Mouse (Mus musculus) CD4-positive, CD25-positive, alpha-beta regulatory T cell, adult 4 months (primary cell): ENCODE data around the gene Arid5b. TPM values are rescaled to one million over a fixed set of nuclear protein-coding genes. Genes with fewer than 3 reads are reported as not detected.
A peak's percentile ranks its signal among the peaks of the same experiment; 100 is the strongest.

Source experiments
- ATAC-seq: one replicate; pipeline ENCODE4 v1.8.0; 2017
- polyA plus RNA-seq, 2 experiments: library from polyadenylated mRNA; unstranded; fragments of 100-300 nt; shearing (Covaris generic); gene quantifications; one replicate each; pipeline ENCODE4 v1.2.1; 2017

The Arid5b gene
- polyA plus RNA-seq: 10 to 100 TPM; 63.9 to 78.6 TPM

DNA sequence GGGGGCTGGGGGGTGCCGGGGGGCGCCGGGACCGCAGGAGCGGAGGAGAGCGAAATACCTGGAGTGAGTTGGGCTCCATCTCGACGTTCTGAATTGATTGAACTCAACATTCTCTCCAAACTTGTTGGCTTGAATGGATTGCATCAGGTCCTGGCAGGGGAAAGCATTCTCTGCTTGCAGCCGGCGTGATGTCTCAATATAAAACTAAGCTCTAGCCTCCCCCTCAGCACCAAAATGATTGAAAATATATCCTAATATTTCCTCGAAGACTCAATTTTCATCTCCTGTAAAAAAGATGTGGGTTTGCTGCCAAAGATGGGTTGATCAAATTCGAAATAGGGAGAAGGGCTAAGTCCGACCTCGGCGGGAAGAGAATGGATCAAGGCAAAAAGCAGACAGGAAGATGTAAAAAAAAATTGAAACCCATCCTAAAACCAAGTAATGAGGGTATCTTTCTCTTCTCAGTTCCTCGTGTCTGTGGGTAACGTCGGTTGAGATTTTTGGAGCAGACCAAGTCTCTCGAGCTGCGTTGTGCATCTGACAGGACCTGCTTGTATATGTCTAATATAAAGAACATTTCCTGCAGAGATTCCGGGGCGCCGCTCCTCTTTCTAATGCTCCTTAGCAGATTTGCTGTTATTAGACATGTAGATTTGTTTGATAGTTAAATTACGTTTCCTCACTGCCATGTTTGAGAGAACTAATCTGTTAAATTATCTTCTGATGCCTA is at the start of gene Arid5b:
Gene Arid5b (minus strand): TSS at position 109 of the 730 bp plus-strand sequence.
- ATAC-seq: no peak

DNA sequence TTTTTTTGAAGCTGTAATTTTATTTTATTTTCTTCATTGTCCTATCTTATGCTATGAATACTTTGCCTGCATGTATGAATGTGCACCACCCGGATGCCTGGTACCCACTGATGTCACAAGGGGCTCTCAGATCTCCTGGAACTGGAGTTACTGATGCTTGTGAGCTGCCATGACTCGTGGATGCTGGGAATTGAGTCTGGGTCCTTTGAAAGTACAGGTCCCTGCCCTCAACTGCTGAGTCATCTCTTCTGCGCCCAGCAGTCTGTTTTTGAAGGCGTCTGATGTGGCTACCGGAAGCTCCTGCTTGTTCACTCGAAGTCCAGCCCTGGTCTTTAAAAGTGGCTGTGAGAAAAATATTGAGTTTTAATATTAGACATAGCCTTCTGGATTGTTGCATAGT is 46.8 kb upstream of the Arid5b start:
- ATAC-seq: no peak

- no peak for ATAC-seq
Measured at GRCm38 (mm10) chr10:68324061-68324460, 45.5 kb upstream of the Arid5b start.

DNA sequence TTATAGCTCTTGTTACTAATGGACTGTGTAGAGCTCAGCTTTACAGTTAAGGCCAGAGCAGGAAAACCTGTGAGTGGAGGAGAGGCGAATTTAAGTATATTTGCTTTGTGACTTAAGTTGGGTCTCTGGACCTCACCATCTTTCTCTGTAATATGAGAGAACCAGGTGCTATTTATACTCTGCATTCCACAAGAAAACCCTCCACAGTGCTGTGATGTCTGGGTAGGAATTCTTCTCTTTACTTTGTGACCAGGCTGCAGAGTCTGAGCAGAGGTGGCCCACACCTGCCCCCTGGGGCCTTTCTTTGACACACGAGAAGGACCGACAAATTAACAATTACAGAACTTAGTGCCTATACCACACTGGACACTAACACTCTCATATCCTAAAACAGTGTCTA is 44.6 kb upstream of the Arid5b start:
- ATAC-seq: no peak

- ATAC-seq: no peak
Measured at GRCm38 (mm10) chr10:68320986-68321385, 42.4 kb upstream of the Arid5b start.

- ATAC-seq: no peak
Measured at GRCm38 (mm10) chr10:68320496-68320895, 42.0 kb upstream of the Arid5b start.

GRCm38 (mm10) chr10:68319438-68319837 is 40.9 kb upstream of the Arid5b start:
- no peak for ATAC-seq

DNA sequence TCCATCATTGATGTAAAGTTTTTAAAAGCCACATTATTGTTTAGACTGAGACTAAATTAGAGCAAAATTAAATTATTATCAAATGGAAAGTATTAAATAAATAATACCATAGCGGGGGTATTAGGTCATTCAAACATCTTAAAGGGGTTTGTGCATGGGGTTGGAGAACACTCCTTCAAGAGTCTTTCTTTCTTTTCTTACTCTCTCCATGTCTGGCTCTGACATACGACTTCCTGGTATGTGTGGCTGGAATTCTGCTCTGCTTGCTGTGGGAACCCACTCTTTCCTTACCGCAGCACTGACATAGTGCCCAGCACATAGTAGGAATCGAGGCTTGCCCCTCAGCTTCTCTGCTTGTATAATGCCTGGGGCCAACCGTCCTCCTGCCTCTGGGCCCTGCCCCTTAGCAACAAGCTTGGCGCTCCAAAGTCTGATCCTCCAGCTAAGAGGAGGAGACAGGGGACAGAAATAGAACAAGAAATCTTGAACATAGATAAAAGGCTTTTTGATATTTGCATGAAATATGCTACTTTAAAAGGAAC is 40.0 kb upstream of the Arid5b start:
- ATAC-seq: no peak

- ATAC-seq: no peak
Measured at GRCm38 (mm10) chr10:68312734-68313133, 34.2 kb upstream of the Arid5b start.

GRCm38 (mm10) chr10:68301013-68301412 is 22.5 kb upstream of the Arid5b start:
- peak; percentile 91 for ATAC-seq

- no peak for ATAC-seq
Measured at GRCm38 (mm10) chr10:68289465-68289864, 10.9 kb upstream of the Arid5b start.

DNA sequence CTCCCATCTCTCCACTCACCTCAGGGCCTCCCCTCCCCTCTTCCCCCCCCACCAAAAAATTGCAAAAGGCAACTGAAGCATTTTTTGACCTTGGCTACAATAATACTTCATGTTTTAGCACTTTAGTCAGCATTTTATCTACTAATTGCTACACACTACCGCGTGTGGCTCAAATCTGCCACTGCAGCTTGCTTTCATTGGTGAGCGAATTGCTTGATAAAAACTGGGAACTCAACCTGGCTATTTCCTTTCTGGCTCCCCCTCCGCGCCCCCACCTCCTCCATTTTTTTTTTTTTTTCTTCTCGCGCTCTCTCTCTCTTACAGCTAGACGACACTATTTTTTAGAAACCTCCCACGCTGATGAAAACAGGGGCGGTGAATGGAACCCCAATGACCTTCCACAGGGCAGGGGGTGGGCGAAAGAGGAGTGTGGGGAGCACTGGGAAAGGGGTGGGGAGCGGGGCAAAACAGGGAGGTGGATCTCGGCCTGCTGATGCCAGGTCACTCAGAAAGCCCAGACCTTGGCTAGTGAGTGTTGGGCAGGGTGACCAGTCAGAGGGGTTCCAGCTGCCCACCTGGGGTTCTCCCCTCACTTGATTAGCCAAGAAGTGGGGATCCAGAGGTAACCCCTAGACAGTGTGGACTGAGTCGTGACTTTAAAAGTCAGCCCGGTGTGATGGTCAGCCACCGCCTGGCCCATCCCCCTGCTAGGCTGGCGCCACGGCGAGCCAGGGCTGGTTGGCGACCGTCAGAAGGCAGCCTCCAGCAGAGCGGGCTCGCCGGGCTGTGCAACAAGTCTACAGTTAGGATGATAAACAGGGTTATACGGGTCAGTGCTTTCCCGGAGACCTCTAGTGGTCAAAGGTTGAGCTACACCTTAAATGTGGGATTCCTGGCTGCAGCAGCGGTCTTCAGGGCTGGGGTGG is 4.2 kb upstream of the Arid5b start:
- ATAC-seq: peak; percentile 65

- ATAC-seq: no peak
Measured at GRCm38 (mm10) chr10:68281775-68282106, 3.2 kb upstream of the Arid5b start.

DNA sequence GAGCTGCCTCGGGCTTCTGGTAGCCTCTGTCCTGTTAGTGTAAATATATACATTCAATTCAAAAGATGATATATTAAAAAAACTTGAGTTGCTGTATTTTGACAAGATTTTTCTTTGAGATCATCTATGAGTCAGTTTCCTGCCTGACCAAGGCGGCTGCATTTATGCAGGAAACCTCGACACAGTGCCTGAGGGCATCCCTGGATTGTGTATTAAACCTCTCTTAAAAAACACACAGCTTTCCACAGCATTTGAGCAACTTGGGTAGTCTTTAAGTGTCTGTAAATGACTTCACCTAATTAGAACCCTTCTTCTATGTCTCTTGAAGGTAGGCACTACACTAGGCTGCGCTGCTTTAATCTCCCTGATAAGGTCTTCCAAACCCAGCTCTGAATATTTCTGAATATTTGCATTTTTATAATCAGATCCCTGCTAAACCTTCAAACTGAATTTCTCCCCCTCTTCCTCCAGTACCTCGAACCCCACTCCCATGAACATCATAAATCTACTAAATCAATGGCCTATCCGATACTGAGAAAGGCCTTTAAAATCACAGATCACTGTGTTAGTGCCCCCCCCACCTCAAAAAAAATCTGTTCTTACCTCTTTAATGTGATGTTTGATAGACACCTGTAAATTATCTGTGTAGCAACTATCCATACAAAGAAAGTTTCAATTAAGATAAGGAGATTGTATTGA is 2.7 kb upstream of the Arid5b start:
- ATAC-seq: no peak

DNA sequence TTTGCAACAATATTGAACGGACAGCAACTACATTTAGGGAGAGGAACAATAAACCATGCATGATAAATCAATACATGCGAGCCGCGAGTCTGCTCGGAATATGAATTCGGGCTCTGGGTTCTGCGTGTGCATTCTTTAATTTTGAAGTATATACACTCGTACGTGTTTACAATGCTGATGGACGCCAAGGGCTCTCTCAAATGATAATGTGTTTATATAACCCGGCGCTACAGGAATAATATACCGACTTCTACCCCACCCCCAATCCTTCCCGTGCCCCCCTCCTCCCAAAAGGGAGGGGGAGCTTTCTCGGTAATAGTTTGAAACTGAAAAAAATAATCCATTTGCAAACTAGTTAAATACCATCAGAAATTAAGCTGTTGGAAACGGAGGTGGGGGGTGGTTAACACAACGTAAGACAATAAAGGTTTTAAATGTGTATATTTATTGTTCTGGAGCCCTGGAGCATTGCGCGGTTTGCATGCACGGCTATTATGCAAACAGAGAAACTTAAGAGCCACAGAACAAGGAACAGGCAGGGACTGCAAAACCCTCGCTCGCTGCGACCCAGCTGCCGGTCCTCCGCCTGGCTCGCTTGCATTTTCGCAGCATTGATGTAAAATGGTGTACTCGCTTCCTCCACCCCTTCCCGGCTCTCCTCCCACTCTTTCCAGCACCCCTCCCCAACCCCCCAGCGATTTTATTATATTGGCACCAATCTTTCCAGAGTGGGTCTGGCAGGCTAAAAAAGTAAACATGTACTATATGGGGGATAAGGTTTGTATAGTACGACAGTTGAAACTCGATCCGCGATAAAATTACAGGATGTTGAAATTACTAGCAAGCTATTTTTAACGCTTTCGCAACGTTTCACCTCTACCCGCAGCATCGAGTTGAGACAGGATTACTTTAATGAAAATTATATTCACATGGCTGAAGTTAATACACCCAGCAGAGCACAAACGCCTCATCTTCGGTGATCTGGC is 1.3 kb upstream of the Arid5b start:
- ATAC-seq: peak; percentile 18

DNA sequence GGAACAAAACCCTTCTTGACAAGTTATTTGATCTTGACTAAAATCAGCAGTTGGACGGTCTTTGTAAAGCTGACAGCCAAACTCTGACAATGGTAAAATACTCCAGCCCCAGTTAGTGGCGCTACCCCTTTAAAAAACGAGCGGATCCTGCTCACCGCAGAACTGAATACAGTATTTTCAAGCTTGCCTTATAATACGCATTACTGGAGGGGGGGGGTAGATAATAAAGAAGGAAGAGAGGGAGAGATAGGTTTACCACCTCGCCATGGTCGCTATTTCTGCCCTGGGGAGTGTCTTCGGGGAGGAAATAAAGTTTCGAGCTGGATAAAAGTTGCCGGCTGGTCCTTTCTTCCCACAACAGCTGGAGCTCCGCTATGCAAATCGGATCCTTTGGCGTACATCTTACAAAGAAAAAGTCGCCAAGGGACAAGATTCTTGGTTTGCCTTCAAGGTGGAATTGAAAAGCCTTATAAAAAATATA is 829 bp downstream of the Arid5b start:
- peak; percentile 44 for ATAC-seq

DNA sequence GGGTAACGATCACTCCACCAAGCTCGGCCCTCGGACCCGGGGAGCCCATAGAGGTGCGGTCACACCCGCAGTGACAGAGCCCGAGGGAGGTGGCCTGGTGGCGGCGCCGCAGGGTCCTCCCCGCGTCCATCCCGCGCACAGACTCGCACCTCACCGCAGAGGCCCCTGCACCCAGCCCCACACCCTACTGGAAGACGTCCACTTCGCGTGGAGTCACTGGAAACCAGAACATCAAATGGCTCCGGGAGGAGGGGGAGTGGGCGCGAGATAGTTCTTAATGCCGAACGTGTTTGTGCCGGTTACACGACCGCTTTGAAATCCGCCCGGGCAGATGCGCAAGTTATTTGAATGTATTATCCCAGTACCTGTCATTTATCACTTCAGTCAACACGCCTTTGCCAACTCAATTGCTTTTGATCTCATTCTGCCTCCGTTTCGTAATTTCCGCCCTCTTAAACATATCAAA is 1.5 kb downstream of the Arid5b start:
- peak; percentile 59 for ATAC-seq

- ATAC-seq: peak; percentile 35
Measured at GRCm38 (mm10) chr10:68276350-68276975, 2.1 kb downstream of the Arid5b start.

- ATAC-seq: no peak
Measured at GRCm38 (mm10) chr10:68274900-68275760, 3.4 kb downstream of the Arid5b start.

GRCm38 (mm10) chr10:68269789-68270188 is 8.8 kb downstream of the Arid5b start:
- ATAC-seq: no peak
